Mouse (Mus musculus) urinary bladder, adult 18-20 months (tissue): ENCODE measurements at regions not wholly inside any gene's neighbourhood (a gene's known extent, or its start where the extent isn't known, plus 50 kb on each side); places are given as distances from the start of the nearest gene placed in this dataset.

Experiments used
- DNase-seq, 2 experiments: peaks; one replicate each; pipeline ENCODE4 v3.0.0; 2022; ENCODE audit warnings: low spot score in 2 of 2, mixed read lengths in 2 of 2

GRCm38 (mm10) chr12:25265560-25266525 lies 168.9 kb upstream of the Id2 start:
- DNase-seq: no peak

GRCm38 (mm10) chr12:25265066-25265465 lies 168.1 kb upstream of the Id2 start:
- DNase-seq: no peak

DNA sequence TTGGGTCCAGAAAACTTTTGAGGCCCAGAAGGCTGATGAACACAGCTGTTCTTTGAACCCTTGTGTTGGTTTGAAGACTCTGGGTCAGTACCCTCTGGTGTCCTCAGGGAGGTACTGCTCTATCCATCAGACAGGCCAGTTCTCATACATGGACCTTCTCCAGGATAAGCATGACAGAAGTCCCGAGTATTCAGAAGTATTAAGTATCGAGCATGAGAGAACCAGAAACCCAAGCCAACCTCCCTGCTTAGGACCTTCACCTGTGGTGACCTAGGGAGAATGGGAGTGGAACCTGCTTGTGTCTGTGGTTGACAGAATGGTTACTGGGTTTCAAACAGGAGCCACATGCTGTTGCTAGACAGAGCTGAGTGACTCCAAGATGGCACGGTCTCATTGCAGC lies 167.5 kb upstream of the Id2 start:
- no peak for DNase-seq

- DNase-seq: no peak
Measured at GRCm38 (mm10) chr12:25262461-25262860, 165.5 kb upstream of the Id2 start.

DNA sequence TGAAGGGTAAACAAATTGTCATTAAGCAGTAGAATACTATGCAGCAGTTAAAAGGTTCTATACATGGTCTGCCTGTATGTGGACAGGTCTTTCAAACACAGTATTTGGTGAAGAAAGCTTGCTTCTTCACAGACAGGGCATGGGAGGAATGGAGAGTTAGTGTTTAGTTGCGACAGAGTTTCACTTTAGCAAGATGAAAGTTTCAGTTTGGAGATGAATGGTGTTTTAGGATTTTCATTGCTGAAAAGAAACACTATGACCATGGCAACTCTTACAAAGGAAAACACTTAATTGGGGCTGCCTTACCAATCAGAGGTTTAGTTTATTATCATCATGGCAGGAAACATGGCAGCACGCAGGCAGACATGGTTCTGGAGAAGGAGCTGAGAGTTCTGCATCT lies 162.2 kb upstream of the Id2 start:
- DNase-seq: no peak

DNA sequence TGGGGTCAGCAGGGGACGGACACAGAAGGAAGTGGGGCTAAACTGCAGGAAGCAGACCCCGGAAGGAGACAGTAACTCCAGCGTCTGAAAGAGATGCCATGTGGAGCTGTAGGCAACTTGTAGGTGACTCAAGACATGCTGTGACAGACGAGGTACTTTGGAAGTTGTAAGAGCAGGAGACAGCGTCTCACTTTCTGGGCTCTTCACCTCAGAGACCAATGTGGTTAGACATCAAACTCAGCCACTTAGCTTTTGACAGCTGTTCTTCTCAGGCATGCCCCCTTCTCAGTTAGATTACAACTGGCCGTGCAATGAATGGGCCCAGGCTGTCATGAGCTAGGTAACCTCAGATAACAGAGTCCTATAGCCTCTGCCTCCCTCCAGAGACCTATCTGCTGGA lies 159.3 kb upstream of the Id2 start:
- DNase-seq: no peak

DNA sequence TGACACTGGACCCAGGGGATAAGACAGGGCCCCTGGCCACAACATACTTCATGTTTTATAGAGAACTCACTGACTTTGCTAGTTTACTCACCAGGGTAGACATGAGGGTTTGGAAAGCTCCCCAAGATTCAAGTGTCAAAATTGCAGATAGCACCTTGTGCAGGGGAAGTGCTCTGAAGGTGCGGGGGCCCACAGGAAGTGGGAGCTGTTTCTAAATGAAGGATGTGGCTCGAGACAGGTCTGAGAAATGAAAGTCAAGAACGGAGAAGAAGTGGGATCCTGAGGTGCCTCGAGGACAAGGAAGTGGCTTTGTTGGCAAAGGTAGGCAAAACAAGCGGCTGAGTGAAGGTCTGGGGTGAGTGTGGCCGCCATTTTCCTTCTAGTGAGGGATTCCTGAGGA lies 157.8 kb upstream of the Id2 start:
- no peak for DNase-seq

GRCm38 (mm10) chr12:25252776-25253510 lies 156.0 kb upstream of the Id2 start:
- no peak for DNase-seq

GRCm38 (mm10) chr12:25251411-25252171 lies 154.7 kb upstream of the Id2 start:
- no peak for DNase-seq

GRCm38 (mm10) chr12:25250881-25251280 lies 153.9 kb upstream of the Id2 start:
- no peak for DNase-seq

DNA sequence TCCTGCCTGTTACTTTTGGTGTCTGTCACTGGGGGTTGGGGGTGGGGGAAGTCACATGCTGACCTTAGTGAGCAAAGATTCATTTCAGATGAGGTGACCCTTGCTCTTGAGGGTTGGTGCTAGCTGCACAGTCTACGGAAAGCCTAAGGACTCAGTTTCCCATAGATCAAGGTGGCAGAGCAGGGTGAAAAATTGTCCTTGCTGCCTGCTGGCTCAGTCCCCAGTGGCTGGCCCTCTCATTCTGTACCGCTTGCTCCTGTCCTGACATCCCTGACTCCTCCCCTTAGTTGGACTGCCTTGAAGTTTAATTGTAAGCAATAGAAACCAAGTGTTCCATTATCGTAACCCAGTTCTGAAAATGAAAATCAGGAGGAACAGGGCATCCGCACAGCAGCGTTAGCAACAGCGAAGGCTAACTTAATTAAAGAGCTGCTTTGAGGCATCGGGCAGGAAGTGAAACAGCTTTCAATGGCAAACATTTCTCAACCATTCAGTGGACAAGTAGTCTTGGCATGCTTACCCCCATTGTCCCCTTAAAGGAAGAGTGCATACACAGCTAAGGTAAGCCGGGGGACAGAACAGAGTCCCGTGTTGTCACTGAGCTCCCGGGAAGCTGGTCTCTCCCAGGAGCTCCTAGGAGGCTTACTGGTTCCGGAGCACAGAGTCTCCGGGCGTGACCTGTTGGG lies 151.9 kb upstream of the Id2 start:
- DNase-seq: no peak

DNA sequence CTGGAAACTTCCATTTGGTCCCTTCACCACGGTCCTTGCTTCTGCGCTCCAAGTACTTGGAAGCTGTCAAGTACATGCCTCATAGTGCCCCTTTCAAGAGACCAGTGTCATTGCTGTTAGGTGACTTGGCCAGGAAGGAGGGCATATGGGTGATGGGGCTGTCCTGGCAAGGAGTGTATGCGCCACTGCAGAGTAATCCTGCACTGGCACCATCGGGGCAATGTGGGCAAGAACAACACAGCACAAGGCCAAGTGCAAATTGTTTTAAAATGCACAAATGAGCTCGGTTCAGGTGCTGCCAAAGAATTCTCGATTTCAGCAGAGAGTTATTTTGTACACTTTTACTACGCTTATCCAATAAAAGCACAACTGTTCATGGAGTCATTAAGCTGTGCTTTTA lies 149.6 kb upstream of the Id2 start:
- no peak for DNase-seq

DNA sequence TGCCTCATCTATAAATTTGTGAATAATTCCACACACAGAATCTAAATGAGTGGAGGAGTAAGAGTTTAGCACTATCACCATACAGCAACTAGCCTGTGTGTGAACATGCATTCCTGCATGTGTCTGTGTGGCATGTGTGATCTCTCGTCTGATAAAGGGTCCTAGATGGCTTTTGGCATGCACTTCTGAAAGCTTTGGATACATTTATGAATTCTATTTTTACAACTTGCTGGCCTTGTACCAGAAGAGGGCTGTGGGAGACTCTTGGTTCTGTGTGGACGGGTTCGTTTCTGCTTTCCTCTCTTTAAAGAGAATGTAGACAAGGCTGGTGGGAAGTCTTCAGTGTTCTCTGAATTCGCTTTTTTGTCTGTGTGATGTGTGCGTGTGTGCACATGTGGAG lies 148.7 kb upstream of the Id2 start:
- DNase-seq: no peak

GRCm38 (mm10) chr12:25245251-25245650 lies 148.3 kb upstream of the Id2 start:
- no peak for DNase-seq

DNA sequence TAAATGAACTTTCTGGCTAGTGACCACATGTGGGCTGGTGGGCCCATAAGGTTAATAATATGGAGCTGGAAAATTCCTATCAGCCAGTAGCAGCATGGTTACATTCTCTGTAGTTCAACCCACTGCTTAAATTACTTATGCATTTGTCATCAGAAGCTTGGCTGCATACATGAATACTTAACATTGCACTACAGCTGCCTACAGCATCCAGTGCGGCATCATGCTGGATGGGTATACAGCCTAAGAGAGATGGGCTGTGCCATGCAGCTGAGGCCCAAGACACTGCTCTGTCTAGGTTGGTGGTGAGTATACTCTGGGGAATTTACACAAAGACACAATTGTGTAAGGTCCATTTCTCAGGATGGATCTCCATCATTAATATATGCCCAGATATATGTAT lies 147.7 kb upstream of the Id2 start:
- DNase-seq: no peak

- no peak for DNase-seq
Measured at GRCm38 (mm10) chr12:25243901-25244300, 147.0 kb upstream of the Id2 start.

DNA sequence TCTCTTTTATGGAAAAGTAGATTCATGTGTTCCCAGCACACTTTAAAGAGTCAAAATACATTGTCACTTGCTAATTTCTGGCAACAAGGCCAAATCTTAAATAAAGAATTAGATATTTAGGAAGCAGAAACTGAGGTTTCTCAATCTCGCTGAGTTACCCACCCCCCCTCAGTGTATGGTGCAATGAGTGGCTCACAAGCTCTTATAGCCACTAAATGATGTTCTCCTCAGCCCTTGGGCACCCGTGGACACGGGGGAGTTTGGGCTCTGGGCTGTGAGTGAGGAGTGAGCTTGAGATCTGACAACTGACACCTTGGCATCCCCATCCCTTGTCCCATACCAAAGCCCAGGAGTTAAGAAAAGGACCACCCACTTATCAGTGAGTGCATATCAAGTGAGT lies 145.4 kb upstream of the Id2 start:
- no peak for DNase-seq

- DNase-seq: no peak
Measured at GRCm38 (mm10) chr12:25241675-25242074, 144.7 kb upstream of the Id2 start.

GRCm38 (mm10) chr12:25240796-25241195 lies 143.9 kb upstream of the Id2 start:
- no peak for DNase-seq

DNA sequence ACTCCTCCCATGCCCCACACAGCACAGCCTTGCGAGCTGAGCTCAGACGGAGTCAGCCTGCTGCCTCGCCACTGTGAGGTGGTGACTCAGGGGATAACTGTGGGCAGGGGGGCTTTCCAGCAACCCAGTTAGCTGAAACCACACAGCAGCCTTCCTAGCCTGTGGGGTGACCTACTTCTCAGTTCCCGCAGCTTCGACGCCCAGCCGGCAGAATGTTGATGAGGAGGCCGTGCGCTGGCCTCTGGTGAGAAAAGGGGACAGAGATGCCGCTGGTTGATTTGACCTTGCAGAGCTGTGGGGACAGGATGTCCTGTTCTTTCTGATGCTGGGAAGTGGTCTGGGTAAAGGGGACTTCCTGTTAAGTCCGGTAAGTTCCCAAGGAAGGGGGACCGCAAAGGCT lies 143.2 kb upstream of the Id2 start:
- no peak for DNase-seq

- peak in 1 of 2 experiments; percentile 18 for DNase-seq
Measured at GRCm38 (mm10) chr12:25235071-25235470, 138.1 kb upstream of the Id2 start.

- DNase-seq: no peak
Measured at GRCm38 (mm10) chr12:25234636-25235035, 137.7 kb upstream of the Id2 start.
